Mouse (Mus musculus): ENCODE results near the gene Atr.

The Atr gene

DNA sequence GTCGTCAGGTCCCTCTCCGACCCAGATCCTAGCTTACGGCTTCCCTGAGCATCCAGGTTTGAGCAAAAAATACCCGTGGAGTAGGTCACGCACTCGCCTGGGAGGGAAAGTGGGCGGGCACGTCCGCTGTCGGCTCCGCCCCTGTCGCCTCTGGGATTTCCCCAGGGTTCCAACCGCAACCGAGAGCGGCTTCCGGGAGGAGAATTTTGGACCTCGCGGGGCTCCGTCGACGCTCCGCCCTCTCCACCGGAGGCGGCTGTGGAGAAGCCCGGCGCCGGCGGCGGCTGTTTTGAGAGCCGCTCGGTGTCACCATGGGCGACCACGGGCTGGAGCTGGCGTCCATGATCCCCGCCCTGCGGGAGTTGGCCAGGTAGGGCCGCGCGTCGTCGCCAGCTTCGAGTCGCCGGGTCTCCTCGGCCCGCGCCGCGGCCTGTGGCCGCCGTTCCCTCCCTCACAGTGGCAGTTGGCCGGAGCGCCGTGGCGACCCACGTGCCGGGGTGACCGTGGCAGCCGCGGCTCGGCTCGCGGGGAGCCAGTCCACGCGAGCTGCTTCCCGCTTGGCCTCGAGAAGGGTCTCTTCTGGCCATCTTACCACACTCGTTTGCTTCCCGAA, at the start of gene Atr:
TSS of gene Atr (plus strand) at position 184 of the 613 bp plus-strand sequence.
- DNase-seq = peak; percentile 92

DNA sequence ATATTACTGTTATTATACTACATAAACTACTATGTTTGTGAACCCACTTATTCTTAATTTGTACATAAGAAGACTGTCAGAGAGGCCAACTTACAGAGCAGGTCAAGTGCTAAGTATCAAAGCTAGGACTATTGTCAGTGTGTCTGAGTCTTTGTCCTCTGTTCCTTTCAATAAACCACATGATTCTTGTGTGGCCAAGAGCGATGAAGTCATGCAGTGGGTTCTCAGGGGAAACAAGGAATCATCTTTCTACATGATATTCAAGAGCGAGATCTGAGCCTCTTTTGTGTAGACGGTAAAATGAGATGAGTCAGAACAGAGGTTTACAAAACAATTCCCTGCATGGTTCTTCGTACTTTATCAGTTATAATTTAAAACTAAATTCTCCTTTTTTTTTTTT, 47.8 kb upstream of the Atr start:
- DNase-seq = no peak

DNA sequence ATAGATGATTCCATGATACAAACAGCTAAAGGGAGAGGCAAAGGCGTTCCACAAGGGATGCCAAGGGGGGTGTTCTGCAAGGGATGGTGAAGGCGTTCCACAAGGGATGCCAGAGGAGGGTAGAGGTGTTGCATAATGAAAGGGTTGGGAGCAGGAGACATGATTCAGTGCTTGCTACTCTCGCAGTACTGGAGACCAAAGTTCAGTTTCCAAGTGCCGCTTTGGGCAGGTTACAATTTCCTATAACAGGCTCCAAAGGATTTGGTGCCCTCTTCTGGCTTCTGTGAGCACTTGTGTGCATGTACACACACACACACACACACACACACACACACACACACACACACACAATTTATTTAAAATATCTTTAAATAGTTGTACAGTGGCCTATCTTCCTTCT, 45.6 kb upstream of the Atr start:
- peak; percentile 61 for DNase-seq

DNA sequence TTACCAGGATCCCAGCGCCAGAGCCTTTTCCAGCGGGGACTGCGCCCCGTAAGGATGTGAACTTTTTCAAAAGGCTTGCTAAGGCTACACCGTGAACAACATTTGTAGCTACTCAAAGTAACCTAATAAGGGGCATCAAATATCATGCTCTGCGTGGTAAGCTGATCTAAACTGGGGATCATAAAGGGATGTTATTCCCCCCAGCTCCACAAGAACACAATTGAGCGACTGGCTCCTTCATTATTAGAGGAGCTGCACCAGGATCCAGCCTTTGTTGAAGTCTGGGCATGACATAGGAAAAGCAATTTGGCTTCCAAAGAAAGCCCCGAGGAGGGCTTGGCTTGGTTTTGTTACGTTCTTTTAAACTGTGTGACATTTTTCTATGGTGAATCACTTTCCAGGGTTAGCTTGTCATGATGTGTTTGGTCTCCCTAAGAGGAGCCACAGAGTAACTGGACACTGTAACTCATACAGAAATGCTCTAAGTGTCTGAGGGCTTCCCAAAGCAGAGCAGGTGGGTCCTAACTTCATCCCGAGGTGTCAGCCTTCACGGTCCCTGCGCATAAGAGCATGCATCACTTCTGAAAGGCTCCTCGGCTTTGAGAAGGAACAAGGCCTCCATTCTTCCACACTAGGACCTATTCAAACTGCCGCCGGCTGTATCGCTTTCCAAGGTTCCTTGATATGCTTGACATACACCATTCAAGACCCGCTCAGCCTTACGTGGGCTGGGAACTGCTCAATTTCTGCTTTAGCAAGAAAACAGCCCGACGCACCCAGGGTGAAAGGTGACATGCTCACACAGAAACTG, 43.5 kb upstream of the Atr start:
- no peak for DNase-seq

DNA sequence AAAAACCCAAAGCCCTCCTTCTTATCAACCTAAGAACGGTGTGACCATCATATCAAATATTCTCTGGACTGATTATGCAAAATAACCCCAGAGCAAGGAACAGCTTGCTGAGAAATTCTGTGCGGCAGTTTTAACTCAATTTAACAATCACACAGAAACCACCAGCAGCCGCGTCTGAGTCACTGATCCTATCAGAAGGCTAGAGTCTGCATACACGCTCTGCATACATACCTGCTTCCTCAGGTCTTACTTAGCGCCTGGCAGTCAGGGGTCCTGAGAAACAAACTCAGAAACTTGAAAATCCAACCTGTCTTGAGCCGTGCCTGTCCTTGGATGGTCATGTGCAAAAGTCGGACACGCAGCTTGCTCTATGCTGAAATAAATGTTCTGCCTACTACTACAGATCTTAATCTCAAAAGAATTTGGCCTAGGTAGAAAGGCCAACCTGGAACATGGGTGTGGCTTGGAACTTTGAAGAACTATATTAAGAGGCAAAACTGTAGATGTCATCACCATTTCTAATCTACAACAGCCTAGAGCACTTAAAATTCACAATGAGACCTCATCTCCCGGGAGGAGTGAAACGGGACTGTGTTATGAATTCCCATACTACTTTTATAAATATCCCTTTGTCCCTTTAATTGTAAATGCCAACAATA, 42.3 kb upstream of the Atr start:
- no peak for DNase-seq

DNA sequence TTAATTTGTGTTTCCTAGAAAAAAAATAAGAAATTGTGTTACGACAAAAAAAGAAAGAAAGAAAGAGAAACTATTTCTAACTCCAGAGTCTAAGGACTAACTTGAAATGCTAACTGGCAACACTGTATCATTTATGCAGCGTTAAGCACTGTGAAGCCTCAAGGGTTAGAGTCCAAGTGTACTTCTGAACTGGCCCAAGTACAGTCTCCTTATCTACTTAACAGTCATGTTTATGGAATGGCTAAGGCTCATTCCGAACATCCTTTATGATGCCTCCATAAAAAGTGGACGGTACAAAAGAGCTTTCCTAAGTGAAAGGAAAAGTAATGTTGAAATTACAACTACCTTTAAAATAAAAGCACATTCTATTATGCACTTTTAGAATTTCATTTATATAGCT, 41.7 kb upstream of the Atr start:
- no peak for DNase-seq

DNA sequence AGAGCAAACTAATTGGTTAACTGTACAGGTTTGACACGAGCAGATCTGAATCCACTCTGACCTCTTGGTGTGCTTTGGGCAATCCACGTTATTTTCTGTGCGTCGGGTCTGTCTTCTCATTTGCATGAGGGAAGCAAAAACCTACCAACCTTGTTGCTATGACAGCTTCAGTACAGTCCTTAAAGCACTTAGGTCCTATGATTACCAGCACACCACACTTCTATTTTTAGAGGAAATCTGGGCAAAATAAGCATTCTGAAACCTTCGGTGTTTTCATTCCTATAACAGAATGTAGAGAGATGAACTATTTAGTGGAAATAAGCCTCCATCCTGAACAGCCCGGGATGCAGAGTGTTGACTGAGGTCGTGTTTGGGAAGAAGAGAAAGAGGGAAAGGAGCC, 34.9 kb upstream of the Atr start:
- DNase-seq = no peak

DNA sequence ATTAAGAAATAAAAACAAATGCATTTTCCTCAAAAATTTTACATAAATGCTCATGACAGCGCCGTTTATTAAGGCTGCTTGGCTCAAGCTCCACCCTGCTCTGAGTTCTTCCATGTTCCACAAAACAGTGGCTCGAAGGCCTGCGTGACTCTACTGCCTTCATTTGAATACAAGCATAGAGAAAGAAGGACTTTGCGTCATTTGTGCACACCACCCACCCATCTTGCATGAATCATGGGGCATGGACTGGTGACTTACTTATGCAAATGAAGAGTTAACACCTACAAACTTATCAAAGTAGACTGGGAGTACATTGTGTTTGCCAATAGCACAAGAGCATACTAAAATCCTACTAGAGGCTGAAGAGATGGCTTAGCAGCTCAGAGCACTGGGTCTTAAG, 29.8 kb upstream of the Atr start:
- no peak for DNase-seq

DNA sequence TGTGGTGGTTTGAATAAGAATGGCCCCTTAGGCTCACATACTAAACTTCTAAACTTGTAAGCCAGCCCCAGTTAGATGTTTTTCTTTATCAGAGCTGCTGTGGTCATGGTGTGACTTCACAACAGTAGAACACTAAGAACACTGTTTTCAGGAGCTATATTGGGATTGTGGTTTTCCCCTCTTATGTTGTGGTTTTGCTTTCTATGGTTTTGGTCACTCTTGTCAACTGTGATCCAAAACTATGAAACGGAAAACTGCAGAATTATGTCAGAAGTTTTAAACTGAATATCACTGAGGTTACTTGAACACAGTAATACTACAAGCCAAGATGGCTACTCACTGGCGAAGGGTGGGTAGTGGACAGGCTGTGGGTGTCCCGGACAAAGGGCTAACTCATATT, 24.6 kb upstream of the Atr start:
- DNase-seq = no peak

DNA sequence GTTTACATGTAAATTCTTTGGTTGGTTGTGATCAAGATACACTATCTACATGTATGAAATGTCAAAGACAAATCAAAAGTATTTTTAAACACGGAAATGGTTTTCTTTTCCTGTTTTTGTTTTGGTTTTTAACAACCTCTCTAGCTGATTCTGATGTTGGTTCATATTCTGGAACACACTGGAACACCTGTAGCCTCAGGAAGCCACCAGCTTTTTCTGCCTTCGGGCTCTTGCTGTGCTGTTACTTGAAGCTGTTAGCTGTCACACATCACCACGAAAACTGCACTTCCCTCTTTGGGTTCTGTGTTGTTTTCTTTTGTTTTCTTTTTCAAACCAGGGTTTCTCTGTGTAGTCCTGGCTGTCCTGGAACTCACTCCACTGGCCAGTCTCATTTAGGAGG, 22.6 kb upstream of the Atr start:
- DNase-seq = no peak

DNA sequence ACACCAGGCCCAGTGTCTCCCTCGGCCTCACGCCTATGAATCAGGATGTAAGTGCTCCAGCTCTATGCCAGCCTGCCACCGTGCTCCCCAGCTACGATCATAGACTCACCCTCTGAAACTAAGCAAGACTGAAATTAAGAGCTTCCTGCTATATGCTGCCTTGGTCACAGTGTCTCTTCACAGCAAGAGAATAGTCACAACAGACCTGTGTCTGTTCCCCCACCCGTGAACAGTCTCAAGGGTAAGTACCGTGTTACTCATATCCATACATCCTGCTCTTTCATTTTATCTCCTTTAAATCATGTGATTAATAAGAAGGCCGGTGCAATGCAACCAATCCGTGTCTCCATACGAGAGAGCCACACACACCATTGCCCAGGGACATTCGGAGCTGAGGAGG, 21.7 kb upstream of the Atr start:
- DNase-seq = no peak

DNA sequence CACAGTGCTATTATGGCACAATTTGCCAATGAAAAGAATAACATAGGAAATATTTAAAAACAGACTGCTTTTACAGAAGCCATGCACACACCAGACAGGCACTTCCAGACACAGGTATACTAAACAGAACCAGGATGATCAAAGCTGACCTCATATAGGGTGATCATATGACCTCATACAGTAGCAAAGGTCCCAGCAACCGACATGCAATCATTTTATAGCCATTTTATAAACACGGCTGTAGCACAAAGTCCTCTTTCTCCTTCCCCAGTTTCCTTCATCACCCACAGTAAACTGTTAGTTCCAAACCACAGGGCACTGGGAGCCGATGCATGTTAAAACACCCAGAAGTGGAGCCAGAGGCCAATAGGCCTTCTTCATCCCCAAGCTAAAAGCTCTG, 18.0 kb upstream of the Atr start:
- no peak for DNase-seq

DNA sequence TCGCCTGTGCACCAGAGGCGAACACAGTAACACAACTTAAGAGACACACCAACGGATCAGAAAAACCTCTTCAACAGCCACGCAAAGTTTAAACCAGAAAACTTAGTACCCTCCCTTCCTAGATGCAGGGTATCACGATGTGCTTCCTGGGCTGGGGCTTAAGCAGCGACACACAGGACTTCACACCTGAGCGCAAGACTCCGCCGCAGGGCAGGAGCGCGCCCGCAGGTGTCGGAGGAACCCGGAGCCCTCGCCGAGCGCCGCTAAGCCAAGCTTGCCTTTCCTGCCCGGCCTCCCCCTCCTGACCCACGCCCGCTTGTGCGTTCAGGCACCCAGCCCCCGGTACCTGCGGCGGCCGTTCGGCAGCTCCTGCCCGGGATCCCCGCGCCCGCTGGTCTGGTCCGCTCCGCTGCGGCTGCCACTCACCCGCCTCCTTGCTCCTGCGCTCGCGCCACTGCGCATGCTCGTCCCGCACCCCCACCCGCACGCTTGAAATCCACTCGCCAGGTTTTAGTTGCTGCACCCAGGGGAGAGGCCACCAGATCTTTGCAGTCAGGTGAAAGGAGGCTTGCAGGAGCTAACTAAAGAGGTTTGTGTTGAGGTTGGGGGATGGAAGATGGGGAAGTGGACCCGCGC, 12.5 kb upstream of the Atr start, which contains the start of gene Pls1:
TSS of gene Pls1 (minus strand) at position 487 of the 636 bp plus-strand sequence.
- DNase-seq = peak; percentile 91

DNA sequence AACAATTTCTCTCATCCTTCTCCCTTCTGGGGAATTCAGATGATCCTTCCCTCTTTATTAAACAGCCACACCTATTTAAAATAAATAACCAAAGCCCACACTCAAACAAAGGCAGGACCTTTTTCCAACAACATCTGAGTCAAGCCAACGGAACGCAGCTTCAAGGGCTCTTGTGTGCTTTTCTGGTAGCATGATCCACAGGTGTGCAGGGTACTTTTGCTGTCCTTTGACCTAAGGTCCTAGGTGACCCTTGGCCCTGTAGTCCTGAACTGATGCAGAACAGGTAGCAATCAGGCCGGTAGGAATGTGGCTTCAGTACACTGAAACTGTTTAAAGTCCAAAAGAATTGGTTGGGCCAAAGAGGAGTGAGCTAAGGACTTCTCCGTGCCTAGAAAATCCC, 11.7 kb upstream of the Atr start:
- DNase-seq = peak; percentile 62

DNA sequence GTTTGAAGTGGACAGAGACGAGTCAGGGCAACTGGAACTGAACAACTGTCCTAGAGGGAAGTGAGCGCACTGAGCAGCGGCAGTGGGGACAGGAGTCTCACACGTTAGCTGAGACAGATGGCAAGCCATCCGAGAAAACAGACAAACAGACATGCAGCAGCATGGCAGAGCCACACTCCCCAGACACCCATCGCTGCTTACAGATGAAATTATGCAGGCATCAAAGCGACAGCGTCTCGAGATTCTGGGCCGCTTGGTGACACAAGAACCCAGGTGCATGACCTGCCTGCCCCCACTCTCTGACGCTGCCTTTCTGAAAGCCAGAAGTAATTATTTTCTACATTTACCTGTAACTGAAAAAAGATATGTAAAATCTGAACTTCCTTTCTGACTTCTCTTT, 5.7 kb upstream of the Atr start:
- no peak for DNase-seq

DNA sequence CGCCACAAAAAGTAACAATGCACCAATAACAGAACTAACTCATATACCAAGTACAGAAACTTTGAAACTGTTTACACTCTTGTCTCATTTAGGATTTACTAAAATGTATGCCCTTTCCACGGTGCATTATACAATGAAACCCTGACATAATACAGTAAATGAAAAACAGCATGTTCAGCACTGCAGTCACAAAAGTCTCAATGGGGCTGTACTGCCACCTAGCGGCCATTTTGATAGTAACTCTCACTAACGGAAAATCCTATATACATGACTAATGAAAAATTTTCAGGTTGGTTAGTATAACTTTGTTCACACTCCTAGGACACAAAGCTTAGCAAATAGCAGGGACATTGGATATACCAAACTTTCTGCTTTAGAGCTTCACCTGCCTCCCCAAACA, 4.5 kb upstream of the Atr start:
- no peak for DNase-seq

DNA sequence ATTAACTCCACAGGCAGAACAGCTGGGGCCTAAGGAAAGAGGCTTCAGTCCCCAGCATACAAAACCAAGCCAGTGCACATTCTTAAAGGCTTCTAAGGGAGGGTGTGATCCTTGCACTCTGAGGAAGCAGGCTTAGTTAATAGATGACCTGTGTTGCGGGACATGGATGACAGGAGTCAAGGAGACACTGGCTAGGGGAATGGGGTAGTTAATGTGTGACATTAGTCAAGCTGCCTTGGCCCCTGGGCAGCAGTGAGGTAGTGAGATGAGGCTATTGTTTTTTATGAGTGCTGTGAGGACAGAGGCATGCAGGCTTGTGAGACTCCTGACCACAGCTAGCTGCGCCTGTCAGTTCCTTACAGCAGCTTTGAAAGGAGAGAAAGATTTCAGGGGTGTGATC, 2.5 kb upstream of the Atr start:
- peak; percentile 88 for DNase-seq

DNA sequence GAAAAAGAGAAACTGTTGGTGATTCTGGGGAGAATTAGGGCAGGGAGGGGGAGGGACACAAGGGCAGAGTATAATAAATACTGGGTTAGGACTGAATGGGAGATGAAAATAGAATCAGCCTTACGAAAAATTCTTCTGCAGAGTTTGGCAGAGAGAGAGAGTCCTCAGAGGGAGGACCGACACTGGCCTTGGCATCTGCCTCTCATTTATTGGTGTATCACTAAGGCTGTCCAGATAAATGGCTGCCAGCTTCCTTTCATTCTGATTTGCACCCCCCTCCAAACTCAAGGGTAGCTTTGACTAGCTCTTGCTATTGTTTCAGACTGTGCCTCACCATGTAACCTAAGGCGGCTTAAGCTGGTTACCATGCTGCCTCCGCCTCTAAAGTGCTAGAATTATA, 1.4 kb upstream of the Atr start:
- DNase-seq = no peak

DNA sequence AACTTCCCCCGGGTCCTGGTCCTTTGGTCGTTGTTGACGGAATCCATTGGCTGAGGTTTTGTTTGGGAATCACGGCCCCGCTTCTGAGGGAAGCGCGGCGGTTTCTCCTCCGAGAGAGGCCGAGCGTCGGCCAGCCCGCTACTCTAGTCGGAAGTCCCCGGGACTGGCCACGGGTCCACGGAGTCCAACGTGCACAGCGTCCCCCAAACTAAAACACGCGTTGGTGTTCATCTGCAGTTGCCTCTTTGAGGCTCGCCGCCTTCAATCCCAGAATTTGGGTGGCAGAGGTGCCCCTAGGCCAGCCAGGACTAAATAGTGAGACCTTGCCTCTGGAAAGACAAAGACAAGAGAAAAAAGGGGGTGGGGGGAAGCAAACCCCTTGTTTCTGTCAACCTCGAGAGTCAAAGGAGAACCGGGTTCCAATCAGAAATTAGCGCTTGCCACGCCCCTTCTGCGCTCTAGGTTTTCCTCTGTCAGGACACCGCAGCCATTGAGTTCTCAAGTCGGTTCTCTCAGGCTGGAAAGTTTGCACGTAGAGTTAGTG, 702 bp downstream of the Atr start:
- DNase-seq = no peak

DNA sequence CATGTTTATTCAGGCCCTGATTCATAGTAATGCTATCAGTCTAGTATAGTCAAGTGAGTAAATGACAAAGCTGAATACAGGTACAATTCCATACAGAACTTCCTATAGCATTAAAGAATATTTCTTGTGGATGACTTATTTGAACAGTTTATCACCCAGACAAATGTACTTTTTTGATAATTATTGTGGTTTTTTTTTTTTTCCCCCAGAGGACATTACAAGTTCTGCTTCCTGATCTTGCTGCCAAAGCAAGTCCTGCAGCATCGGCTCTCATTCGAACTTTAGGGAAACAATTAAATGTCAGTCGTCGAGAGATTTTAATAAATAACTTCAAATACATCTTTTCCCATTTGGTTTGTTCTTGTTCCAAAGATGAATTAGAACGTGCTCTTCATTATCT, 20.8 kb downstream of the Atr start:
- no peak for DNase-seq

DNA sequence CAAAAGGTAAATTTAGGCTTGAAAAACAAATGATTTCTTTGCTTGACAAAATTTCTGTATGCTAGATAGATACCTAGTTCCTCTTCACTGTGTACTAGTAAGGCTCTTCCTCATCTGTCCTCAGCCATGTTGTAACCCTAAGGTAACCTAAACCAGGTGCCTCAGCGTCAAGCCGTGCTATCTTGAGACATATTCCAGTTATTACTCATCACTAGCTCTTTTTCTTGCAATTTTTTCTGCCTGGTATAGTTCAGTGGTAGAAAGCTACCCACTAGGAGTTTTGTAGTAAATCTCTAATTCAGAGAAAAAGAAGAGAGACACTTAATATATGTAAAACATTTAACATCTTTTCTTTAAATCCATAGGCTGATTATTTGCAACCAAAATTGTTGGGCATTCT, 25.4 kb downstream of the Atr start:
- no peak for DNase-seq

DNA sequence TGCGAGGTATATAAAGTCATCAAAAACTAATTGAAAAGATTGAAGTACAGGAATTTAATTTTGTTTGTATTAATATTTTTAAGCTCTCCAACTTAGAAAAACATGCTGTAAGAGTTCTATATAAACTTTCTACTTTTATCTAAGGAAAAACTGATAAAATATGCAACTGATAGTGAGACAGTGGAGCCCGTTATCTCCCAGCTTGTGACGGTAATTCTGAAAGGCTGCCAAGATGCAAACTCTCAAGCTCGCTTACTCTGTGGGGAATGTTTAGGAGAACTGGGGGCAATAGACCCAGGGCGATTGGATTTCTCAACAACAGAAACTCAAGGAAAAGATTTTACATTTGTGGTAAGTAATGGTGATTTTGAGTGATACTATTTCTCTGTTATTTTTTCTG, 40.0 kb downstream of the Atr start:
- no peak for DNase-seq

DNA sequence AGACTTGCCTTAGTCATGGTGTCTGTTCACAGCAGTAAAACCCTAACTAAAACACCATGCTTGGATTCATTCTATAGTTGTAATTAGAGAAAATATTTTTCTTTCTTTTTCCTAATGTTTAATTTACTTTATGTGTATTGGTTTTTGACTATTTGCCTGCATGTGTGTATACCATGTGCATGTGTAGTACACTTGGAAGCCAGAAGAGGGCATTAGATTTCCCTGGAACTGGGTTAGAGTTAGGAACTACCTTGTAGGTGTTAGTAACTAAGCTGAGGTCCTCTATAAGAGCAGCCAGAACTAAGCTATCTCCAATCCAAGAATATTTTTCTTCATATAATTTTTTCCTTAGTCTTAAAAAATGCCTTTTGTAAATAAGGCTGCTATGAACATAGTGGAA, 75.5 kb downstream of the Atr start:
- DNase-seq = no peak

DNA sequence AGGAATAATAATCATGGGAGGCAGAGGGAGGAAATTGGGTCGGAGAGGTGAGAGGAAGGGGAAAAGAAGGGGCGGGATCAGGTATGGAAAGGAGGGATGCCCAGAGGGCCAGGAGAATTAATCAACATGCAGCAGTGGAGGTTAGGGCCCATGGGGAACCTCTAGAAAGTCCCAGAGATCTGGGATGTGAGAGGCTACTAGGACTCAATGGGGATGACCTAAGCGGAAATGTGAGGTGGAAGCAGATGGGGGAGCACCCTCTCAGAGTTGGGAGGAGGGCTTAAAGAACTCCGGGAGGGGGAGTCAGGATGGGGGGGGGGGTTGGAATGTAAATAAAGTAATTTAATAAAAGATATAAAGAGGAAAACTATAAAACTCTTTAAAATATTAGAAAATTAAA, 96.3 kb downstream of the Atr start:
- no peak for DNase-seq
